Mouse (Mus musculus): ENCODE results near the gene Lamtor2.
A peak's percentile ranks its signal among the peaks of the same experiment; 100 is the strongest.

Gene Lamtor2

DNA sequence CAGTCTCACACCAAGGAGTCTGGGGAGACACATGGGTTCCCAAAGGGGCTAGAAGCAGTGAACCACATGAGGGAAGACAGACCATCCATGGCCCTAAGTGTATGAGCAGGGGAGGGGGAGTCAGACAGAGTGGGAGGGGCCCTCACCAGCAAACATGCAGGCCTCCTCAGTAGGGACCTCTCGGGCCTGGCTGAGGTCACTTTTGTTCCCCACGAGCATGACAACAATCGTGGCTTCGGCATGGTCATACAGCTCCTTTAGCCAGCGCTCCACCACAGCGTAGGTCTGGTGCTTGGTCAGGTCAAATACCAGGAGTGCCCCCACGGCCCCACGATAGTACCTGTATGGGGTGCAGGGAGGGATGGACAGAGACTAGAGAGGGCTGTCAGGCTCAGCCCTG, 9.7 kb downstream of the Lamtor2 start:
- no peak for DNase-seq (ENCODE audit: low spot score in 2 of 2)

DNA sequence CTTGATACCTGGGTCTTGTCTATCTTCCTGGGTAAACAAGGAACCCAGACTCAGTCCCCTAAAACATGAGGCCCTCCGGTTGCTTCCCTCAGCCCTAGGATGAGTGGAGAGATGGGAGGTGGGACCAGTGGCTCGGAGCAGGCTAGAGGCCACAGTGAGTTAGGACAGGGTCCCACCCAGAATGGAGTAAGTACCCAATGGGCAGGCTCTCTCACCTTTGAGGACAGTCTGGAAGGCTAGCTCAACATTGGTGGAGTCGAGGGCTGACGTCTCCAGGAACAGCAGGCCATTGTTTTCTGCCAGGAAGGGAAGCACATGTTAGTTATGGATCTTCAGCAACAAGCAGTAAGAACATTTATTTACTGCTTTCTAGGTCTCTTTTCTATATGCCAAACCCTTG, 10.4 kb downstream of the Lamtor2 start:
- DNase-seq (ENCODE audit: low spot score in 2 of 2): no peak

DNA sequence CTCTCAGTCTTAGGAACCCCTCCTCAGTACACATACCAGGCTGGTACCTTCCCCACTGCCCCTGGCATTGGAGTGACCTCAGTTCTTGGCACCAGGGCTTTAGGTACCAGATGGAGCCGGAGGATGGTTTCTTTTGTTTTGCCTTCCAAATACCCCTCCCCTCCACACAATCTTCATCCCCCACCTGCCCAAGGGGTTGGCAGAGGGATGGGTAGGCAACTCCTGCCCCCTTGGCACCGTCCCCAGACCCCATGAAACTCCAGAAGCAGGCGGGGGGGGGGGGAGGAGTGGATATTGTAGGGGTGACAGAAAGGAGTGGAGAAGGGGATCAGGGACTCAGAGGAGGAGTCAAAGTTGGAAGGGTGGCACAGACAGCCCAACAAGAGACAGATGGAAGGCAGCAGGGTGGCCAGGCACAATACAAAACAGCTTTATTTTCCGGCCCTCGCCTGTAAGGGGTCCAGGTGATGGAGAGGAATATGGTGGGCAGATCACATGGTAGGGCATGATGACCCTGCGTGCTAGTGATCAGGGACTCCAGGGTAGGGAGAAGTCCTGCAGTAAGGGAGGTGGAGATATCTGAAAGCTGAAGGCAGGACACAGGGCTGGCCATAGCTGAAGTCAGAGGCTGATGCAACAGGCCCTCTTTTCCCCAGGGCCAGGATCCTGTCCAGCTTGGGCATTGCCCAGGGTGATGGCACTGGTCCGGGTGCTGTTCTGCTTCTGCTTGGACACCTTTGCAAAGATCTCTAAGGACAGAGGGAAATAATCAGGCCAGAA, 11.1 kb downstream of the Lamtor2 start:
- no peak for DNase-seq (ENCODE audit: low spot score in 2 of 2)

DNA sequence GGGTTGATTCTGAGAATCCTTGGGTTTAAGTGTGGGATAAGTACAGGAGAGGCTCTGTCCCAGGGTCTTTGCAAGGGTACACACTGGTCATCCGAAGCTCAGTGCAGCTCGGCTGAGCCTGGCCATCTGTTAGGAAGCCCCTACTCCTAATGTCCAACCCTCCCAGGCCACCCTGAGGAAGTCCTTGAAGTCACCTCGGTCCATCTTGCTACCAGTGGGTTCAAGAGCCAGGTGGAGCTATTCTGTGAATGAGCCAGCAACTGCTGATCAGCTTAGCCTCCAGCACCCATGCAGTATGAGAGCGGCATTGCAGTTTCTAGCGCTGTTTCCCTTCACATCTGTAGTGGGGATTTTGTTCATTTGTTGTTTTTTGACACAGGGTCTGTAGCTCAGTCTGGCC, 12.8 kb downstream of the Lamtor2 start:
- no peak for DNase-seq (ENCODE audit: low spot score in 2 of 2)

DNA sequence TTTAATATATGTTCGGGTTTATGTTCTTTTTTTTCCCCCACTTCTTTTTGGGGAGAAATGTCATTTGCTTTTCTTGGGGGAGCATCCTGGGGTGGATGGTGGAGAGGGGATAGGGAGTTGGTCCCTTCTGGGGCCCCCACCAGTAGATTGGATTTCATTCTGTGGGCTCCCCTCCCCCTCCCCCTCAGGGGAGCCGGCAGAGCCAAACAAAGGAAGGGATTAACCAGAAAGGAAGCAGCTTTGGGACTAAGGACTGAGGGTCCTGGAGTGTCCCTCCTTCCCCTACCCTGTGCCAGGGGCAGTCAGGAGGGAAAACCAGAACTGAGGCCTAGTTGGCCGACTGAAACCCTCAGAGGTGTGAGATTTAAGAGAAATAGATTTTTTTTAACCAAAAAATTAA, 13.5 kb downstream of the Lamtor2 start:
- no peak for DNase-seq (ENCODE audit: low spot score in 2 of 2)

DNA sequence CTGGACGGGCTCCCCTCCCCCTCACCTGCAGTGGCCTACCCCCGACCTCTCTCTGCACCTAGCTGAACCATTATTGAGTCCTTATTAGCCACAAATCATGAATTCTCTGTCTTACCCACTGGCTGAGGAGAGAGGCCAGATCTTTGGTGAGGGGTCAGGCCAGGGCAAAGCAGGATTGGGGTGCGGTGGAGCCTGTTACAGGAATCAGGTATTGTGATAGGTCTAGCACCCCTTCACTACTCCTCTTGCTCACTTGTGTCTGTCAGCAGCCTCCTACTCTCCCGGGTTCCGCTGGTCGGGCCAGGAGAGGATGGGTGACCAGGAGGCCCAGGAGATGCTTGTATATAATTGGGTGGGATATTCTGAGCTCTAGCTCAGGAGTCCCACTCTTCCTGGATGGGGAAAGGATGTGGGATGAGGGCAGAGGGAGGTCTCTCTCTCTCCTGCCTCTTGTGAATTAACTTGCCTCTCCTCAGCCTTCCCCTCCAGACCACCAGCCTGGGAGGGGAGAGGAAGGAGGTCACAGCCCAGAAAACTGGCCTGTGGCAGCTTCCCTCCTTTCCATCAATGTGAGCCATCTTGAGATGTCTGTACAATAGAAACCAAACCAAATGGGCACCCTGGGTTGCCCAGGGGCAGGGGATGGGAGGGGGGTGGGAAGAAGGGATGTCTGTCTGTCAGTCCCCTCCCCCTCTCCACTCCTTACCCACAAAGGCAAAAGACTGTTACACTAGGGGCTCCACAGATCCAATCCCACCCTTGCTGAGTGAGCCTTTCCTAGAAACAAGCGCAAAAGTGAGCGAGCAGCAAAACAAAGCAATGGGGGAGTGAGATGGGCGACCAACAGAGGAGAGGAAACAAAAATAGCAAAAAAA, 14.4 kb downstream of the Lamtor2 start:
- no peak for DNase-seq (ENCODE audit: low spot score in 2 of 2)

DNA sequence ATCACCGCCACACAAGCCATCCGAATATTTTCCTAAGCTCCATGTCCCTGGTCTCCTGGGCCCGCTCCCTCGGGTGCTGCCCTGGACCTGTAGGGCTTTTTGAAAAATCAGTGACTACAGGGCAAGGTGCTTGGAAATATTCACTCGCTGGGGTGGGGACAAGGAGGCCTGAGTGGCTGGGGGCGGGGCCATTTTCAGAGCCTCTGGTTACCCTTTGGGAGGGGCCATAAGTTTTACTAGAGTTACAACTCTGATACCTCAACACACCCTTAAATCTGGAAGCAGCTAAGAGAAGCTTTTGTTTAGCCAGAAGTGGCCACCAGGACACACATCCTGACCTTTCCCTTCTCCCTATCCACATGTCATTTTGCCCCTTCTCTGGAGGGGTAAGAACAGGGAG, 15.7 kb downstream of the Lamtor2 start:
- DNase-seq (ENCODE audit: low spot score in 2 of 2): no peak

DNA sequence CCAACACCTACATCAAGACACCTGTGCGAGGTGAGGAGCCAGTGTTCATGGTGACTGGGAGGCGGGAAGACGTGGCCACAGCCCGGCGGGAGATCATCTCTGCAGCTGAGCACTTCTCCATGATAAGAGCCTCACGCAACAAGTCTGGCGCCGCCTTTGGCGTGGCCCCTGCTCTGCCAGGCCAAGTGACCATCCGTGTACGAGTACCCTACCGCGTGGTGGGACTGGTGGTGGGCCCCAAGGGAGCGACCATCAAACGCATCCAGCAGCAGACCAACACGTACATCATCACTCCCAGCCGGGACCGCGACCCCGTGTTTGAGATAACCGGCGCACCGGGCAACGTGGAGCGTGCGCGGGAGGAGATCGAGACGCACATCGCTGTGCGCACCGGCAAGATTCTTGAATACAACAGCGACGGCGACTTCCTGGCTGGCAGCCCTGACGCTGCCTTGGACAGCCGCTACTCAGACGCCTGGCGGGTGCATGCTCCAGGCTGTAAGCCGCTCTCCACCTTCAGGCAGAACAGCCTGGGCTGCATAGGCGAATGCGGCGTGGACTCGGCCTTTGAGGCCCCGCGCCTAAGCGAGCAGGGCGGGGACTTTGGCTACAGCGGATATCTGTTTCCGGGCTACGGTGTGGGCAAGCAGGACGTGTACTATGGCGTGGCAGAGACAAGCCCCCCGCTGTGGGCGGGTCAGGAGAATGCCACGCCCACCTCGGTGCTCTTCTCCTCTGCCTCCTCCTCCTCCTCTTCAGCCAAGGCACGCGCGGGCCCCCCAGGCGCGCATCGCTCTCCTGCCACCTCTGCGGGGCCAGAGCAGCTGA, 16.6 kb downstream of the Lamtor2 start:
- DNase-seq (ENCODE audit: low spot score in 2 of 2): peak; percentile 66 to 83

DNA sequence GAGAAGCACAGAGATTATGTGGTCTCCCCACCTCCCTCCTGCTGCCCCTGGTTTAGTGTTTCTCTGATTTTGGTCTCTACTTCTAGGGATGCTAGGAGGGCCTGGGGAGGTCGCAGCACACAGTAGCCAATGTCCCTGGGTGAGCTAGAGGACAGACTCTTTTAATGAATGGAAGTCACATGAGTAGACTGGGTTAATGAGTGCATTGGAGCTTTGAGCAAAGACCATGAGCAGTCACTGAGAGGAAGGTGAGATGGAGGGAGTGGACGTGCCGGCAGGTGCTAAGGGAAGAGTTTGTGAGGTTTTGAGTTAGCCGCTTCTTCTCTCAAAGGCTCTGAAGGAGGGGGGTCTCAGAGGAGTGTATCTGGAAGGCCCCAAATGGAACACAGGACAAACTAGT, 17.3 kb downstream of the Lamtor2 start:
- DNase-seq (ENCODE audit: low spot score in 2 of 2): no peak

DNA sequence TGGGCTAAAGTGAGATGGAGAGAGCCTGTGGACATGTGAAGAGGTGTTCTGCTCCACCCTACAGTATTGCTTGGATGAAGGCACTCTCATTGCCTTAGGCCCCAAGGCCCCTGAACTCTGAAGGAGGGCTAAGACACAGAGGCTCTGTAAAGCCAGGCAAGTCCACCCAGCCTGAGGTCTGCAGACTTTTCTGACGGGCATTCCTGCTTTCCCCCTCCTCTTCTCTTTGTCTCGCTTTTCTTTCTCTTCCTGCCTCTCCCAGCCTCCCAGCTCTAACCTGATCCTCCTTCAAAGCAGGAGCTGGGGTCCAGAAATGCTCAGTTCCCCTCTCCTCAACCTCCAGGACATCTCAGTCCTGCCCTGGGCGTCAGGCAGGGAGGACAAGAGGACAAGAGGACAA, 17.9 kb downstream of the Lamtor2 start:
- no peak for DNase-seq (ENCODE audit: low spot score in 2 of 2)

DNA sequence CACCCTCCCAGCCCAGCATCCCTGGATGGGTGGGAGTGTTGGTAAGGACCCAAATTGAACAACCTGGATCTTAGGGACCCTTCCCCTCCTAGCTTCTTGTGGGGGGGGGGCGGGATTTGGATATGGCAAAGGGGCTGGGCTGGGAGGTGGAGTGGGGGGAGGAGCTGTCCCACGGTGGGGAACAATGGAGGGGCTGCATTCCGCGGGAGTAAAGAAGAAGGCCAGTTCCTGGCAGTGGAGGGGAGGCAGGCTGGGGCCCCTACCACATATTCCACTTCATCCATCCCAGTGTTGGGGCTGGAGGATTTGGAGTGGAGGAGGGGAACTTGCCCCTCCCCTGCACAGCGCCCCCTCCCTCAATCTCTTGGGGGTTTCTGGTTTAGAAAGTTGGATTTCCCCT, 19.2 kb downstream of the Lamtor2 start:
- no peak for DNase-seq (ENCODE audit: low spot score in 2 of 2)

DNA sequence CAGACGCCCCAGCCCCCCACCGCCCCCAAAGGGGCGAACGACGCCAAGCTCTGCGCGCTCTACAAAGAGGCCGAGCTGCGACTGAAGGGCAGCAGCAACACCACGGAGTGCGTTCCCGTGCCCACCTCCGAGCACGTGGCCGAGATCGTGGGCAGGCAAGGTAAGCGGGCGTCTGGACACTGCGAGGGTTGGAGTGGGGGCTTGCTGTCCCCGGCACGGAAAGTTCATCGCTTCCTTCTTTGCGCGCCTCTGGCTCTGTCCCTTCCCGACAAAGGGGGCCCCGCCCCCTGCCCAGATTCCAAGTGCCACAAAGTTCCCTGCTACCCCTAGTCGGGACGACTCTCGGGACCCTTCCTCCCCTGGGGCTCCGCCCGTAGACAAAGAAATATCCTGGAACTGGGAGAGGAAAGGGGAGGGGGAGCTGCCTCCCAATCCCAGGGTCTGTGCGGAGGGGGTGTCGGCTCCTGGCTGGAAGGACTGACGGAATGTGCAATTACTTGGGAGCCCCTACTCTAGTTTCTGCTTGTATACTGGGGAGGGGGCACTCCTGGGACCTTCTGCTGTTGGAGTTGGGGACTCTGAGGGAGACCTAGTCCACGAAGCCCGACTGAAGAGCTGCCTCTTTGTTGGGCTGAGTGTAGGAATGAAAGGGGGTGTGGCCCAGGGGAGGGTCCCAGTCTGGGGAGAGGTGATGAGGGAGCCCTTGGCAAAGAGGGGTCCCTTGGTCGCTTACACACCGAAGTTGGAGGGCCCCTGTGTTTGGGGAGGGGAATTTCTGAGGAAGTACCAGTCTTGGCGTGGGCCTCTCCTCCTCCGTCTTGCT, 20.0 kb downstream of the Lamtor2 start:
- DNase-seq (ENCODE audit: low spot score in 2 of 2): no peak

DNA sequence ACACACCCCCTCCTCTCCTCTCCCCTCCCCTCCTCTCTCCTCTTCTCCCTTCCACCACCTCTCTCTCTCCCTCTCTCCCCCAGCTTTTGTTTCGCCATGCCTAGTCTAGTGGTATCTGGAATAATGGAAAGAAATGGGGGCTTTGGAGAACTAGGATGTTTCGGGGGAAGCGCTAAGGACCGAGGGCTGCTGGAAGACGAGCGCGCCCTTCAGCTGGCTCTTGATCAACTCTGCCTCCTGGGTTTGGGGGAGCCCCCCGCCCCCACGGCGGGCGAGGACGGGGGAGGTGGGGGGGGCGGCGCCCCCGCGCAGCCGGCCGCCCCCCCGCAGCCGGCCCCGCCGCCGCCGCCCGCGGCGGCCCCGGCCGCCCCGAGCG, 20.6 kb downstream of the Lamtor2 start, which contains the start of gene Mex3a:
Mex3a (plus strand) TSS at position 97 of the 376 bp plus-strand sequence.
- no peak for DNase-seq (ENCODE audit: low spot score in 2 of 2)

DNA sequence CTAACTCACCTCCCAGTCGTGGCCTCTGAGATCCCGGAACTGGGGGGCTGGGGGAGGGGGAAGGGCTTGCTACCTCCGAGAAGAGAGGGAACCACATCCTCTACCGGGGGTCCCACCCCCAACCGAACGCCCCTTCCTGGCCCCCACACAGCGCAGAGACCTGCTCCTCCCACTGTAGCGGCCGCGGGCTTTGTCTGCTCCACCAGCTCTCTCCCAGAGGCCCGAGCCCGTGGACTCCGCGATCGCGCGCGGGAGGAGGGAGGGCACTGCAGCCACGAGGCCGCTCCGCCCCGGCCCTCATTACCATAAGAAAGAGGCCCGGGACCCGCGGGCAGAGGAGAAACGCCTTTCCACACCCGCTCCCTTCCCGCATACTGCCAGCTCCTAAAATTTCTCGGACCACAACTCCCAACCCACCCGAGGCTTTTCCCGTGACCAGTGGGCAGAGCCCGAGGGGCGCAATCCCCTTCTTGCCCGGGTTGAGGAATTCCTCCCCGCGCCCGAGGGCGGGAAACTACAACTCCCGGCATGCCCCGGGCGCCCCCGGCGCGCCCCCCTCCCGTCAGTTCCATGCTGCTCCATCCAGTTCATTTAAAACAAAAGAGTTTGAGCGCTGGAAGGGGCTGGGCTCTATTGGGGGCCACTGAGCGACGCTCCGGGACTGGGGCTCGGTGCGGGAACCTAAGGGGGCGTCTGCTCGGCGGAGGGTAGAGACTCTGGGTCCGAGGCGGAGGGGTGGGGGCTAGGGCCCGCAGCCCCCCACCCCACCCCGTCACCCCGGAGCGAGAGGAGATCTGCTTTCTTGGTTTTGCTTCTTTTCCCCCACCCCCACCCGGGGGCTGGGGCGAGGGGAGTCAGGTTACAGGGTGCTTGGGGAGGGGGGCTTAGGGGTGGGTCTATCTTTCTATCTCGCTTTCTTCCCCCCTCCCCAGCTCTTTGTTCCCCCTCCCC, 21.3 kb downstream of the Lamtor2 start:
- DNase-seq (ENCODE audit: low spot score in 2 of 2): peak; percentile 84 to 90

DNA sequence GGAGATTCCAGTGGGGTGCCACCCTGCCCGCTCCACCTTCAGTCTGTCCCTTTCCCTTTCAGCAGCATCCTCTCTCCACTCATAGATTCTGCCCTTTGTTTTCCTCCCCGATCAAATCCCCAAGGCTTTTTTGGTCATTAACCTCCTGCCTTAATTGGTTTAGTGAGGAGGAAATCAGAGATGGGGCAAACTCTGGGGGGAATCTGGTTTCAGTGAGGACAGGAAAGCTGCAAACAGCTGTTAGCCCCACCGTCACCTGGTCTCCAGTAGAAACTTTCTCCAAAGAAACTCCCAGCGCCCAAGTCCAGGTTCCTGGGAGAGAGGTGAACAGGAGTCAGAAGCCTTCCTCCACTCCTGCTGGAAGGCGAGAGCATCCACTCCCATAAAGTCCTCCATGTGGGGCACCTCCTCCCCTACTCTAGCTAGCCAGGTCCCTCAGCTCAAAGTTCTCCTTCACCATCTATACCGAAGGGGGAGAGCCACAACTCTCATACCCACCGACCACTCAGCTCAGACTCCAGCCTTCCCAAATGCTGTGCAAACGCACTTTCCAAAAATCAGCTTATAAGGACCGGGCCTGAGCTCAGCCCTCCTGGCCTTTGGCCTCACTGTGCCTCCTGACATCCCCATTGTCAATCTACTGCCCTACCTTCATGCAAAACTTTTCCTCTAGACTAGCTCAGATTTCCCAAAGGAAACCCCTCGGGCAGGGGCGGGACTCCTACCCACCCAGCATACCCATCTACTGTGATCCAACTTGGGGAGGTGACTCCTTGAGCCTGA, 22.6 kb downstream of the Lamtor2 start:
- no peak for DNase-seq (ENCODE audit: low spot score in 2 of 2)

DNA sequence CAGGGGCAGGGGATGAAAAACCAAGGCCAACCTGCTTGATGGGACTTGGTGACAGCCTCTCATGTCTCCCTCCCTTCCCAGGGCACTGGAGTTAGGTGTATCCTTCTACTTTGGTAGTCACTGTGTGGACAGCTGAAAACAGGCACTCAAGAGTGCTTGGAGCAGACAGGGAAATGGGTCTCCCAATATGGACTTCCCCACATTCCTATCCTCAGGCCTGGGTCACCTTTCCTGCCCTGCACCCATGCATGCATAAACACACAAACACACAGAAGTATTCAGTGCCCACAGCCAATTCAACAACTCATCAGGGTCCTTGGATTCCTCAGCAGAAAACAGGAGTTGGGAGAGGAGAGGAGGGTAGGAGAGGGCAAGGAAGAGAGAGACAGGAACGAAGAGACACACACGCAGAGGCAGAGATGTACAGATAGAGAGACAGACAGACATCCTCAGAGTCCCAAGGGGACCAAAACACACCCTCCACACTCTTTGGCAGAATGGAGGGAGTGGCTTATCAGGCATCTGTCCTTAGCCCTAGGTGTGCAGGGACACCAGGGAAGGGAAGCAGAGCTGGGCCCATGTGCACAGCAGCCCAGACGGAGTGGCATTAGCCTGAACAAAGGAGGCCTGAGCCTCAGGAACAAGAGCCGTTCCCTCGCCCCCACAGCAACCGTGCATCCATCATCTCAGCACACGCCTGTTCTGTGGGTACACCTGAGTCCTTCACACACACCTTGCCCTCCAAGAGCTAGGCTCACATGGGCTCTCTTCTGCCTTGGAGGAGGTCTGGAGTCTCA, 23.5 kb downstream of the Lamtor2 start:
- DNase-seq (ENCODE audit: low spot score in 2 of 2): no peak

DNA sequence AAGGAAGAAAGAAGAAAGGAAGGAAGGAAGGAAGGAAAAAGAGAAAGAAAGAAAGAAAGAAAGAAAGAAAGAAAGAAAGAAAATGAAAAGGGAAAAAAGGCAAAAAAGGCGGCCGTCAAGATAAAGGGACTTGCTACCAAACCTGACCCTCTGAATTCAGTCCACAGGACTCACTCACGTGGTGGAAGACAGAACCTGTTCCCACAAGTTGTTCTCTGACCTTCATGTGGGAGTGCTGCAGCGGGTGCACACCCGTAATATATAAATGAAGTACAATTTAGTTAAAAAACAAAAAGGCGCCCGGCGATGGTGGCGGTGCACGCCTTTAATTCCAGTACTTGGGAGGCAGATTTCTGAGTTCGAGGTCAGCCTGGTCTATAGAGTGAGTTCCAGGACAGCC, 24.2 kb downstream of the Lamtor2 start:
- no peak for DNase-seq (ENCODE audit: low spot score in 2 of 2)

DNA sequence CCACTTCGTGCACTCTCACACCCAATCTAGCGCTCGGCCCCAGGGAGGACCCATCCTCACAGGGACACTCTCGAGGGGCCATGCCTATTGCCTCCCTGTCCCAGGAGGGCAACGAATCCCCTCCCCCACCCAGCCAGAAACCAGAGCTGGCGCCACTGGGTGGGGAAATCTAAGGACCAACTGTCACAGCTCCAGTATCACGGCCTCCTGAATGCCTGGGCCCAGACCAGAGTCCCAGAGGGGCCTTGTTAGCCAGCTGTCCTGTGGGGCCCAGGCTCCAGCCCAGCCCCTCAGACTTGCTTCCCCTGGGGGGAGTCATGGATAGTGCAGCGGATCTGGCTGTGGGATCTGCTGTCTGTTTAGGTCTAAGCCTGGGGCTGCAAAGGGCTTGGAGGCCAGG, 25.3 kb downstream of the Lamtor2 start:
- no peak for DNase-seq (ENCODE audit: low spot score in 2 of 2)
